21 mouse cellular contexts compared by ENCODE assay signal in the genomic region with DNA sequence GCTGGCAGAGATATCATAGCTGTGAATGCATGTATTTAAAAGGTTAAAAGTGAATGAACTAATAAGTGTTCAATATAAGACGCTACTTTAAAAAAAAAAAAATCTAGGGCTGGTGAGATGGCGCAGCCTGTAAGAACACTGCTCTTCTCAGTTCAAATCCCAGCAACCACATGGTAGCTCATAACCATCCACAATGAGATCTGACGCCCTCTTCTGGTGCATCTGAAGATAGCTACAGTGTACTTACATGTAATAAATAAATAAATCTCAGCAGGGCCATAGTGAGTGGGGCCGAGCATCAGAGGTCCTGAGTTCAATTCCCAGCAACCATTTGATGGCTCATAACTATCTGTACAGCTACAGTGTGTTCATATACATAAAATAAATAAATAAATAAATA. TPM values are rescaled to one million over a fixed set of nuclear protein-coding genes. Genes with fewer than 3 reads are reported as not detected.
DNase-seq lines count a peak whose midpoint lies in the region; ATAC-seq and TF ChIP-seq lines count a peak whose summit lies in the region.
"Had no signal": no experiment of that assay in that cellular context is flagged by ENCODE, and none has a peak within 500 bp of the region (broad histone marks: within the 10 kb centered on the region; RNA-seq: fewer than 3 reads in every experiment).

No protein-coding gene starts in this region.

- H3K36me3 ChIP-seq in kidney, postnatal 0 days (ENCODE audit: insufficient read depth, low read length) = peaks cover 20% of the 10 kb centered on the region
- H3K36me3 ChIP-seq in kidney, adult 2 months (ENCODE audit: control insufficient read depth, insufficient read depth, low read length) = no peaks in the 10 kb centered on the region

- no peak overlapping the region for H3K4me2 ChIP-seq in kidney, postnatal 0 days (ENCODE audit: low read length)
- H3K4me2 ChIP-seq: limb, embryonic 13.5 days; midbrain, embryonic 11.5 days; neural tube, embryonic 13.5 days had no signal

- WGBS in kidney, postnatal 0 days = 66% methylated on average over 4 of the region's 4 CpGs
- 70% methylated on average over 4 of the region's 4 CpGs for WGBS in kidney, adult 2 months
- WGBS in lung, adult 2 months = 68% methylated on average over 4 of the region's 4 CpGs

- DNase-seq in cerebellum, adult 9-10 months = peak; percentile 57
- DNase-seq in cerebellum, postnatal 14 days = no peak
- DNase-seq in kidney, postnatal 0 days (ENCODE audit: low spot score) = no peak
- DNase-seq in kidney, adult 2 months = no peak
- peak; percentile 22 for DNase-seq in lung, postnatal 36 days
- no peak for DNase-seq in lung, adult 2 months
- peak; percentile 62 for DNase-seq in ZHBTc4 (ENCODE audit: low read depth, low spot score)
- no peak for DNase-seq in urinary bladder, adult 2 months (ENCODE audit: low spot score)
- DNase-seq: adrenal gland, postnatal 10 days; cerebellum, postnatal 10 days; gastrocnemius, postnatal 10 days; heart, adult 11 months; kidney, adult 8-10 months; kidney, postnatal 36 days; right cerebral cortex, postnatal 14 days; spleen, adult 18-20 months; thymus, adult 18-20 months had no signal

- H3K4me1 ChIP-seq in kidney, postnatal 0 days (replicated peaks; ENCODE audit: insufficient read depth, low read length) = no peaks in the 10 kb centered on the region
- H3K4me1 ChIP-seq in kidney, adult 2 months (ENCODE audit: control insufficient read depth, insufficient read depth, low read length) = no peaks in the 10 kb centered on the region
- H3K4me1 ChIP-seq in lung, adult 2 months (ENCODE audit: control insufficient read depth, insufficient read depth, low read length) = no peaks in the 10 kb centered on the region; the same call in 1 of the 2 replicates
- H3K4me1 ChIP-seq: limb, embryonic 13.5 days had no signal

- no peak overlapping the region for H3K4me3 ChIP-seq in kidney, postnatal 0 days (replicated peaks; ENCODE audit: low read depth, low read length)
- no peak overlapping the region for H3K4me3 ChIP-seq in kidney, adult 2 months (ENCODE audit: insufficient read depth, low read depth, low read length)
- no peak overlapping the region for H3K4me3 ChIP-seq in lung, adult 2 months (replicated peaks; ENCODE audit: extremely low read depth, low read depth, low read length)
- H3K4me3 ChIP-seq: limb, embryonic 13.5 days; neural tube, embryonic 13.5 days had no signal

- no peaks in the 10 kb centered on the region for H3K9me3 ChIP-seq in kidney, postnatal 0 days (replicated peaks; ENCODE audit: low read length)
- H3K9me3 ChIP-seq: limb, embryonic 13.5 days; neural tube, embryonic 13.5 days had no signal

- no peaks in the 10 kb centered on the region for H3K27me3 ChIP-seq in kidney, postnatal 0 days (ENCODE audit: insufficient read depth, low read length)
- H3K27me3 ChIP-seq in kidney, adult 2 months (replicated peaks; ENCODE audit: control insufficient read depth, insufficient read depth, low read length) = no peaks in the 10 kb centered on the region
- H3K27me3 ChIP-seq: neural tube, embryonic 13.5 days had no signal

- H3K27ac ChIP-seq in kidney, postnatal 0 days = no peak overlapping the region
- no peak overlapping the region for H3K27ac ChIP-seq in kidney, adult 2 months (ENCODE audit: insufficient read depth, low read depth, low read length)
- H3K27ac ChIP-seq: limb, embryonic 13.5 days; neural tube, embryonic 13.5 days had no signal

- TF ChIP-seq CTCF in kidney, postnatal 0 days (IDR thresholded peaks at IDR 0.05; ENCODE audit: low read depth) = peak; percentile 42; the same call in 1 of the 2 replicates
- no peak for TF ChIP-seq CTCF in kidney, adult 2 months (conservative IDR thresholded peaks at IDR 0.05; ENCODE audit: insufficient read depth, insufficient read length, low read depth, low read length)
- TF ChIP-seq CTCF in lung, adult 2 months (IDR thresholded peaks at IDR 0.05; ENCODE audit: insufficient read depth, low read length) = no peak

- no peak for TF ChIP-seq POLR2A in kidney, adult 2 months (IDR thresholded peaks at IDR 0.05; ENCODE audit: low read depth, low read length)
- TF ChIP-seq POLR2A in lung, adult 2 months (IDR thresholded peaks at IDR 0.05; ENCODE audit: borderline replicate concordance, extremely low read depth, low read depth, low read length) = no peak

- H3K9ac ChIP-seq in kidney, postnatal 0 days (ENCODE audit: low read depth, low read length) = no peak overlapping the region
- H3K9ac ChIP-seq: limb, embryonic 13.5 days; neural tube, embryonic 13.5 days had no signal

- ATAC-seq in kidney, postnatal 0 days (replicated peaks; ENCODE audit: low FRiP score, low read depth) = no peak
- ATAC-seq: activated CD4-positive, CD25-positive, alpha-beta regulatory T cell, adult 4 months had no signal

RNA-seq across cellular contexts. Expression of gene Podxl2, which starts 4.6 kb away (rescaled TPM):
- 50.6 and 54.2 TPM in 2 replicates for polyA plus RNA-seq in kidney, postnatal 0 days (2015; fragmentation: Nextera tagmentation; extraction: Ambion mirVana)
- 12.5 and 15.7 TPM in 2 replicates for polyA plus RNA-seq in kidney, adult 2 months (2012; rRNA removed)
- polyA plus RNA-seq in lung, adult 2 months (2012; rRNA removed) = 35.8 and 51.4 TPM in 2 replicates
- 23.2 and 24.2 TPM in 2 replicates for polyA plus RNA-seq in urinary bladder, adult 2 months (2012; rRNA removed)
- polyA plus RNA-seq: activated CD4-positive, CD25-positive, alpha-beta regulatory T cell, adult 4 months had no signal

RNA-seq across cellular contexts. Expression of gene Mcm2, which starts 19.1 kb away (rescaled TPM):
- polyA plus RNA-seq in kidney, postnatal 0 days (2015; fragmentation: Nextera tagmentation; extraction: Ambion mirVana) = 59.3 and 73.1 TPM in 2 replicates
- 8.9 and 10.2 TPM in 2 replicates for polyA plus RNA-seq in kidney, adult 2 months (2012; rRNA removed)
- polyA plus RNA-seq in lung, adult 2 months (2012; rRNA removed) = 11.1 and 12.6 TPM in 2 replicates
- 10.0 and 14.5 TPM in 2 replicates for polyA plus RNA-seq in urinary bladder, adult 2 months (2012; rRNA removed)

RNA-seq across cellular contexts. Expression of gene Tpra1, which starts 22.6 kb away (rescaled TPM):
- polyA plus RNA-seq in kidney, postnatal 0 days (2015; fragmentation: Nextera tagmentation; extraction: Ambion mirVana) = 62.2 and 71.1 TPM in 2 replicates
- 132 and 156 TPM in 2 replicates for polyA plus RNA-seq in kidney, adult 2 months (2012; rRNA removed)
- polyA plus RNA-seq in lung, adult 2 months (2012; rRNA removed) = 176 and 184 TPM in 2 replicates
- polyA plus RNA-seq in urinary bladder, adult 2 months (2012; rRNA removed) = 88.4 and 107 TPM in 2 replicates

RNA-seq across cellular contexts. Expression of gene Abtb1, which starts 37.7 kb away (rescaled TPM):
- polyA plus RNA-seq in kidney, postnatal 0 days (2015; fragmentation: Nextera tagmentation; extraction: Ambion mirVana) = 41.0 and 42.8 TPM in 2 replicates
- polyA plus RNA-seq in kidney, adult 2 months (2012; rRNA removed) = 52.8 and 67.8 TPM in 2 replicates
- 80.0 and 90.8 TPM in 2 replicates for polyA plus RNA-seq in lung, adult 2 months (2012; rRNA removed)
- 48.1 and 51.8 TPM in 2 replicates for polyA plus RNA-seq in urinary bladder, adult 2 months (2012; rRNA removed)

Comparison
In these comparisons a context has a peak if more than half of its experiments do, and no peak if none do; other contexts are left out.
1. DNase-seq: peak in cerebellum, adult 9-10 months (single experiment), lung, postnatal 36 days (single experiment) and ZHBTc4 (single experiment); none in cerebellum, postnatal 14 days (0 of 2), kidney, postnatal 0 days (single experiment), kidney, adult 2 months (single experiment), lung, adult 2 months (single experiment) and urinary bladder, adult 2 months (single experiment).